Mouse (Mus musculus): ENCODE results near the gene Fcer1a.
"Not testable (repeated sequence)": the region's sequence is repeated elsewhere in the genome, so short reads cannot be mapped to it uniquely, and the experiment has no call there.

Gene Fcer1a

DNA sequence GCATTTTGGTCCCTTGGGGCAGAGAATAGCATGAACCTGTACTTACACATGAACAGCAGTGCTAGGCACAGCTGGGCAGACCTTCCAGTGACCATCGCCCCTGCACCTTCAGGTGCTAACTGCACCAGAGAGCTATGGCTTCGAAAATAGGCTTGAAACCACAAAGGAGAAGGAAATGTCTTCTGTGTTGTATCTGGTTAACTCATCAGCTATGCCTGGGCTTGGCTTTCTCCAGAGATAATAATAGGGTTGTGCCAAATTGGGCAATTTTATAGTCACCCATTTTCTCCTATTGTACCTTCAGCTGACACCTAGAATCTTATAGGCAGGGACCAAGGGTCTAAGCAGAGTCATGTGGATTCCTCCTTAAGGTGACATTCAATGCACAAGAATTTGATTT is at the start of gene Fcer1a:
Gene Fcer1a, minus strand, starts transcription at position 134 of the 400 bp plus-strand sequence.
- no peak for DNase-seq

DNA sequence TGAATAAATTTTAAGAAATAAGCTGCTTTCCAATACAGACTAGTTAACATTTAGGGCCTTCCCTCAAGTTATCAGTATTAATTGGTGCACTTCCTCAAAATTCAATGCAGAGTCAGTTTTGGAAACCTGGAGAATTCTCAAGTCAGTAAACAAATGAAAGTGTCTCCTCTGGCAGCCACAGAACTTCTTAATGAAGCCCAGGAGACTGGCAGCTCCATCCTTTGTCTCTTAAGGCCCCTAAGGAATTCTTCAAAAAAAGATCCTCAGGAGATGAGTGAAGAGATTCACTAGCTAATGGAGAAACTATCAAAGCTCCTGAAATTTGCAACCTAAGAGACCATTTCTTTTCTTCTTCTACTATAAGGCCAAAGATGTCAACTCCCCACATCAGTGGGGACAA is 38.7 kb upstream of the Fcer1a start, which contains the start of gene Olfr418:
Gene Olfr418, plus strand, starts transcription at position 301 of the 400 bp plus-strand sequence.
- no peak for DNase-seq

DNA sequence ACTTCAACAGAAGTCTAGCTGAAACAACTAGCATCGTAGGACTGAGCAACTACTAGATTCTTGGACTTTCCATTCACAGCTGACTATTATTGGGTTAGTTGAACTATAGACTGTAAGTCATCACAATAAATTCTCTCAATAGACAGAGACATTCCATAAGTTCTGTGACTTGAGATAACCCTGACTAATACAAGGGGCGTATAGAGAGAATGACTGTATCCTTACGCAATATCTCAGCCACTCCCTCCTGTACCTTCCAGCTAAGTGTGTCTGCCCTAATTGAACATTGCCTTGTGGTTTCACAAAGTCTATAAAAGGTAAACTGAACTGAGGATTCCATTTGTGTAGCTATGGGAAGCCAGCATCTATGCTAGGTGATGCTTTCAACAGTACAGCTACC is 22.9 kb upstream of the Fcer1a start:
- no peak for DNase-seq

DNA sequence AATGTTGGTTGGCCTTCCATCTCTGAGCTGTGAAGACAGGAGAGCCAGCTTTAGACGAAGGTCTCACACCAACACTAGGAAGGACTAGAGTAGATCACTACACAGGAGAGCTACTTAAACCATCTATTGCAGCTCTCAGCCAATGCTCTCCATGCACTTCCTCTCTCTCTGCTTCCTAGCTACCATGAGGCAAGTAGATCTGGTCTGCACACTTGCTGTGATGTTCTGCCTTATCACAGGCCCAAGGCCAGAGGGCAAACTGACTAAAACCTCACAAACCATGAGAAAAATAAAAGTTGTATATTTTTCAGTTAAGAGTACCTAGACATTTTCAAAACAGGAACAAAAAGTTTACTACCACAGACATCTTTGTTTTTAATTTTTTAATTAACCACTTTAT is 10.0 kb upstream of the Fcer1a start:
- DNase-seq = not testable (repeated sequence)

DNA sequence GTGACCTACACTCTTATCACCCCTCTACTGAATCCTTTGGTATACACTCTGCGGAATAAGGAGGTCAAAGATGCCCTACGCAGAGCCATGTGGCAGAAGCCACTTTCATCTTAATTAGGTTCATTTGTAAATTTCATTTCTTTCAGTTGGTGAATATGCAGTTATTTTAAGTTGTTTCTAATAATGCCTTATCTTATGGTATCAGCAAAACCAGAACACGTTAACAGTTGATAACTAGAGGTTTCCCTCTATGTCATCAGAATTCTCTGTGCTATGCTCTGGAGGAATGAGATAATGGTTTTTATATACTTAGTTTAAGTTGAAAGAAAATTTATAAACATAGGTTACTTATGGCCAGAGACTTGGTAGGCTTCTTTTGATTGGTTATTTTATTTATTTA is 10.5 kb downstream of the Fcer1a start:
- DNase-seq = no peak

DNA sequence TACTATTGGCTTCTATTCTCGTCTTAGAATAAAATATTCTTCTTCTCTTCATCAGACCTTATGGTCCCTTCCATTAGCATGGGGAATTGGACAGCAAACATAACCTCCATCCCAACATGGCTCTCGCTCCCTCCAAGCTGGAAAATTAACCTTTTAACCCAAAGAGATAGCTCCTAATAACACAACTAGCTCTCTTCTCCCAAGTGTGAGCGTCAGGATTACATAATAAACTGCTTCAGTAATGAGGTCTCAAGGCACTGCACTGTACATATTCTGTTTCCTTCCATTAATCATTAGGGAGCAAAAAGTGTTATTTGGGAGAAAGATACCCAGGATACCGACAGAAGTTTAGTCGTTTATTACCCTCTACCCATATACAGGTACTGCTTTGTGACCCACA is 14.9 kb downstream of the Fcer1a start, which contains the start of gene Olfr1404:
Gene Olfr1404, plus strand, starts transcription at position 301 of the 400 bp plus-strand sequence.
- DNase-seq = no peak

DNA sequence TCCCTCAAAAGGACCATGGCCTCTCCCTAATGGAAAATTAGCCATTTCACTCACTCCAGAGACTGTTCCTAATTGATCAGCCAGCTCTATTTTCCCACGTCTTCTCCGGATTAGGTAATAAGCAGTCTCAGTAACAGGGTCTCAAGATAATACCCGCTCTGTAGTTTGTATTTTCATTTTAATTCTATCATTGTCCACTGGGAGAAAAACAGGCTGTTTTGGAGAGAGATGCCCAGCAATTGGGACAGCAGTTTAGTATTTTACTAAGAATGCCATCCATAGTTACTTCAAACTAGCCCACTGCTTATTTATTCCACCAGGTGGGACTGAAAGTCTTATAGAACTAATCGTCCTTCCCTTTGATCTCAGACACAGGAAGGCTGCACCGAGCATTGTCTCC is 29.5 kb downstream of the Fcer1a start, which contains the start of gene Olfr218:
Gene Olfr218, plus strand, starts transcription at position 301 of the 400 bp plus-strand sequence.
- DNase-seq = no peak

DNA sequence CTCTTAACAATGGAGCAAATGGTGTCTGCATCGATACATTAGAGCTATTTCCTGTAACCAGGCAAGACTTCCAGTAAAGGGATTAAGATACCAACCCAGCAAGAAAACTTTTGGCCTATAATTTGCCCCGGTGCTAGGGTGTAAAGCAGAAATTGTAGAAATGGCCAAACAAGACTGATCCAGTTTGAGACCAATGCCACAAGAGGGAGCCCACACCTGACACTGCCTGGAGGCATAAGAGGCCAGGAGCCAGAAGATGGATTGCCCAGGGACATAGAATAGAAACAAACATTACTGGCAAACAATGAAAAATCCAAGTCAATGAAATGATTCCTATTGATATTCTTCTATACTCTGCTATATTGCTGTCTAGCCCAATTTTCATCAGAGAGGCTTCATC is 30.7 kb downstream of the Fcer1a start:
- DNase-seq = no peak

DNA sequence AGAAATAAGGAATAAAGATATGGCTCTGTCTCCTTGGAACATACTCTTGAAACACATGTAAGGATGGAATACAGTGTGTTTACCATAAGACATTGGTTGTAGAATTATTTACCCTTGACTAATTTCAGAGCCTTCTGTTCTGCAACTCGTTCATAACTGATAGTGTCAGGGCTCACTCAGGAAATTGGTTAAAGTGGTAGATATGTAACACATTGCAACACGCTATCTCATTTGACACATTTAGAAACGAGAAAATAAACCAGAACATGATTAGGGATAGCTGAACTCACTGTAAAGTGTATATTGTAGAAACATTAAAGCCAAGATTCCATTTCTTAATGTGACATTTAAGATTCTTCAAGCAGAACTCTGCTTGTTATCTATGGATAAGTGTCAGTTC is 35.0 kb downstream of the Fcer1a start:
- no peak for DNase-seq

DNA sequence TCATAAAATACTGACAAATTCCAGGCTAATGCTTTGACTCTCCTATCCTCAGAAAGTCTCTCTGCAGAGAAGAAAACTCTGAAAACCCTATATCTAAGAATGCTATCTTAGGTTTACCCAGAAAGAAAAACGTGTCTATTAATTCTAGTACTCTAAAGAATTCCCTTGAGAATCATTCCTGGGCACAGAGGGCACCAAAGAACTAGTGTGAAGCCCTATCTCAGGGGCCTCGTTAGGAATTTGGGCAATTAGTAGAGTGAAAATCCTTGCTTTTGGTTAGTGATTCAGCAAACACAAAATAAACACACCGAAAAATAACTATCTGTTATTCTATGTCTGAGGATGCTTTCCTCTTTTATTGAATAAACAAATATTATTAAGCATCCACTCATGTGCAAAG is 36.5 kb downstream of the Fcer1a start, which contains the start of gene Olfr1406:
Gene Olfr1406, minus strand, starts transcription at position 101 of the 400 bp plus-strand sequence.
- no peak for DNase-seq

DNA sequence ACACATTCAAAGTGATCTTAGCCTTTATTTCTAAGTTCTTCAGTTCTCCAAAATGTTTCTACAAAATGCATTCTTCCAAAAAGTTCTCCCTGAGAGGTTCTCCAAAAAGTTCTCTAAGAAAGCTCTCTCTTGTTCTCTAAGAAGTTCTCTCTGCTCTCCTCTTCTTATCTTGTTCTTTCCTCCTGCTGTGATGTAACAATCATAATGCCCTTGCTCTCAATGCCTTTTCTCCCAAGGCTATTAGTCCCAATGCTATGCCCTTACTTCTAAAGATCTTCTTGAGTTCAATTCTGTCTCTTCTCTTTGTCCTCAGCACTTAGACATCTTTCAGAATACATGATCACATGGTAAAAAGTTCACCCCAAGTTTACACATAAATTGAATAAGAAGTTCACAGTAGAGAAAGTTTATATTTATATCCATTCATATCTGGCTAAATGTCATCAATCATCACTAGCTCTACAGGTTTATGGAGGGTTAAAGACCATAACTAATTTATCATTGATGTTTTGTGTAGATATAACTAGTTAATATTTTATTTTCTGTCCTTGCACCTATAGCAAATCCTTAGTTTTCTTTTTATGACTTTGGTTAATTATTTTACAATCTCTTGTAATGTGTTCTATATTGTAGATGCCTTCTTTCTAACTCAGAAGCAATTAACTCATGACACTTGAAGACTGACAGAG is 52.7 kb downstream of the Fcer1a start:
- DNase-seq = no peak
